Mouse (Mus musculus): Measurements from ENCODE around the gene Olfr862.

The Olfr862 gene

DNA sequence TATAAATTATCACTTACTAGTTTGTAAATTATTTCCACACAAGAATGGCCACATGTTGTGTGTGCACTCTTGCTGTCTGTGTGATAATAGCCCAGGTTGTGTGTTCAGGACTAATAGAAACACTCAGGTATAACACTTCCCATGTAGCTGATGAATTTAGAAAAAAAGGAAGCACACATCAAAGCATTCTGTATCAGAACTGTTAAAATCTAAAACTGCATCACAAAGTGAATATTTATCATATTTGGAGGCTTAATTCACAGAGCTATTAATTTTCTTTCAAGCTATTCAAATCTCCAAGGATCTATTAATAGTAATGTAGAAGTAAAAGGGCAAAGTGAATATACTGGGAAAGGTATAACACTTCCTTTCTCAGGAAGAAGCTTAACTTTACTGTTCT lies at the start of gene Olfr862:
Gene Olfr862 (minus strand): TSS at position 101 of the 400 bp plus-strand sequence.
- no peak for DNase-seq

- DNase-seq: no peak
Measured at GRCm38 (mm10) chr9:19916565-19916964, 28.8 kb upstream of the Olfr862 start, which contains the start of gene Olfr77. Gene Olfr77, plus strand, starts transcription at chr9:19916865.

GRCm38 (mm10) chr9:19911170-19911569 lies 23.4 kb upstream of the Olfr862 start:
- no peak for DNase-seq

DNA sequence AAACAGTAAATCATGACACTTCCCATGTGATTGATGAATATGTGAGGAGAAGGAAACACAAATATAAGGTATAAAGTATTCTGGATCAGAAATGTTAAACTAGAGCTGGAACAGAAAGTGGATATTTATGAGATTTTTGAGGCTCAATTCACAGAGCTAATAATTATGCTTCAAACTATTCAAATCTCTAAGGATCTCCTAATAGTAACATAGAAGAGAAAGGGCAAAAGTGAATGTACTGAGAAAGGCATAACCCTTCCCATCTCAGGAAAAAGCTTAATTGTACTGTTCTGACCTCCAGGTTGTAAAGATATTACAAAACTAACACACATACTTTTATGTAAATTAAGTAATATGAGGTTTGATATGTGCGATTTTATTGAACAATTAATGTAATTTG lies 38.2 kb downstream of the Olfr862 start, which contains the start of gene Olfr860:
Gene Olfr860 (minus strand): TSS at position 101 of the 400 bp plus-strand sequence.
- DNase-seq: no peak

All from lung, postnatal 36 days (tissue).